Comparison of ENCODE assay signal across 15 mouse cellular contexts in the genomic region with DNA sequence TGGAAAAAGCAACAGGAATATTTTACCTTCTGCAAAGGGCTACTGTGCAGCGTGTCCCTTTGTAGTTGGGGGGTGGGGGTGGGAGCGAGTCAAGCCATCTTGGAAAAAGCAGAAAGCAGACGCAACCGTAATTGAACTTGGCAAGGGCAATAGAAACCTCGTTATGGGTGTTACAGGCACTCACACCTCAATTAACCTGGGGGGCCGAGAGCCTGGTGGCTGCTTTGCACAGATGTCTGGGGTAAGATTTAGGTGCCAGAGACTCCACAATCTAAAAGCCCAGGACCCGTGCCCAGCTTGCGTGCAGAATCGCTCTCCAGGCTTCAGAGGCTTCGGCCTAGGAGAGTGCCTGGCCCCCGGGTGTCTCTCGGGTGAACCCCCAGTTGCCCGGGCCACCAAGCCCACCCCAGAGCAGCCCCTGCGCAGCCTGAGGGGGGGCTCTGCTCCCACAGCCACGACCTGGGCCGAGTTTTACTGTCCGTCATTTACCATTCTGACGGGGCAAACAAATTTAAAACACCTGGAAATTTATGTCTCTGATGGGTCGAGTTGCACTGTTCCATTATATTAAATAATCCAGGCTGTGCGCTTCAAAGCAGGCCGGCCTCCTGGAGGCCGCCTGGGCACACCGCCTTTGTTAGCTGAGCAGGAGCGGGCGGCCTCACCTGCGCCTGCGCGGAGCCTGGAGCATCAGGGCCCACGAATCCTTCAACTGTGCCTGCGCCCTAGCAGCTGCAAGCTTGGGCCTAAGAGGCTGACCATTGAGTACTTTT.
A peak's percentile ranks its signal among the peaks of the same experiment; 100 is the strongest.
DNase-seq lines count a peak whose midpoint lies in the region; ATAC-seq and TF ChIP-seq lines count a peak whose summit lies in the region.
"Had no signal": no experiment of that assay in that cellular context is flagged by ENCODE, and none has a peak within 500 bp of the region (broad histone marks: within the 10 kb centered on the region; RNA-seq: fewer than 3 reads in every experiment).

No protein-coding gene starts in this region.

- WGBS in embryonic facial prominence, embryonic 13.5 days = 27% methylated on average over 30 of the region's 30 CpGs
- WGBS in hindbrain, embryonic 14.5 days = 77% methylated on average over 30 of the region's 30 CpGs

- peaks cover 25% of the 10 kb centered on the region for H3K4me1 ChIP-seq in embryonic facial prominence, embryonic 13.5 days
- no peaks in the 10 kb centered on the region for H3K4me1 ChIP-seq in hindbrain, embryonic 14.5 days (replicated peaks; ENCODE audit: control insufficient read depth, insufficient read depth, low read length)

- peak overlapping the region; percentile 39; the same call in 1 of the 2 replicates for H3K27ac ChIP-seq in embryonic facial prominence, embryonic 13.5 days
- H3K27ac ChIP-seq in layer of hippocampus, adult 2 months = no peak overlapping the region
- no peak overlapping the region for H3K27ac ChIP-seq in hindbrain, embryonic 14.5 days
- H3K27ac ChIP-seq: forebrain, embryonic 15.5 days; left cerebral cortex, adult 2 months; liver, embryonic 14.5 days; neural tube, embryonic 12.5 days had no signal

- H3K36me3 ChIP-seq in embryonic facial prominence, embryonic 13.5 days = no peaks in the 10 kb centered on the region
- H3K36me3 ChIP-seq in hindbrain, embryonic 14.5 days (replicated peaks; ENCODE audit: control insufficient read depth, insufficient read depth) = no peaks in the 10 kb centered on the region
- H3K36me3 ChIP-seq: forebrain, embryonic 15.5 days; neural tube, embryonic 12.5 days had no signal

- peak; percentile 9 to 36 for DNase-seq in kidney, postnatal 4 days
- no peak for DNase-seq in kidney, adult 18-20 months
- DNase-seq in WW6 (ENCODE audit: low read depth, low spot score) = peak; percentile 20
- DNase-seq in mesoderm, embryonic 11.5 days (ENCODE audit: low read depth, low spot score) = peak; percentile 56
- DNase-seq in layer of hippocampus, adult 2 months (ENCODE audit: low spot score in 2 of 2) = no peak
- no peak for DNase-seq in hindbrain, embryonic 14.5 days (ENCODE audit: low spot score)
- DNase-seq: adrenal gland, adult 2 months; cerebellum, adult 2 months; gastrocnemius, postnatal 14 days; lung, postnatal 36 days had no signal

- peaks cover 11% of the 10 kb centered on the region; the same call in 1 of the 2 replicates for H3K27me3 ChIP-seq in embryonic facial prominence, embryonic 13.5 days
- H3K27me3 ChIP-seq in hindbrain, embryonic 14.5 days (ENCODE audit: control insufficient read depth, insufficient read depth, low read length) = no peaks in the 10 kb centered on the region
- H3K27me3 ChIP-seq: forebrain, embryonic 15.5 days; neural tube, embryonic 12.5 days had no signal

- peak overlapping the region; percentile 42 for H3K4me2 ChIP-seq in embryonic facial prominence, embryonic 13.5 days
- no peak overlapping the region for H3K4me2 ChIP-seq in hindbrain, embryonic 14.5 days (replicated peaks)
- H3K4me2 ChIP-seq: forebrain, embryonic 15.5 days; neural tube, embryonic 12.5 days had no signal

- peak overlapping the region; percentile 57; the same call in 1 of the 2 replicates for H3K9ac ChIP-seq in embryonic facial prominence, embryonic 13.5 days
- no peak overlapping the region for H3K9ac ChIP-seq in hindbrain, embryonic 14.5 days
- H3K9ac ChIP-seq: forebrain, embryonic 15.5 days; liver, embryonic 14.5 days; neural tube, embryonic 12.5 days had no signal

- ATAC-seq in embryonic facial prominence, embryonic 13.5 days (ENCODE audit: insufficient number of reproducible peaks, insufficient read depth, low FRiP score, low TSS enrichment, low read depth) = peak; percentile 56; the same call in 1 of the 2 replicates
- no peak for ATAC-seq in hindbrain, embryonic 14.5 days (ENCODE audit: low FRiP score)
- ATAC-seq: forebrain, embryonic 15.5 days had no signal

- H3K9me3 ChIP-seq in embryonic facial prominence, embryonic 13.5 days = peaks cover 5% of the 10 kb centered on the region
- H3K9me3 ChIP-seq in hindbrain, embryonic 14.5 days (ENCODE audit: control insufficient read depth, low read length) = no peaks in the 10 kb centered on the region
- H3K9me3 ChIP-seq: forebrain, embryonic 15.5 days; neural tube, embryonic 12.5 days had no signal

- TF ChIP-seq CTCF in layer of hippocampus, adult 2 months (conservative IDR thresholded peaks at IDR 0.05) = no peak

- H3K4me3 ChIP-seq in embryonic facial prominence, embryonic 13.5 days = no peak overlapping the region
- no peak overlapping the region for H3K4me3 ChIP-seq in layer of hippocampus, adult 2 months
- H3K4me3 ChIP-seq in hindbrain, embryonic 14.5 days (replicated peaks; ENCODE audit: low read length) = no peak overlapping the region
- H3K4me3 ChIP-seq: forebrain, embryonic 15.5 days; left cerebral cortex, adult 2 months; neural tube, embryonic 12.5 days had no signal

Comparison
In these comparisons a context has a peak if more than half of its experiments do, and no peak if none do; other contexts are left out.
1. DNase-seq: peak in kidney, postnatal 4 days (2 of 2), WW6 (single experiment) and mesoderm, embryonic 11.5 days (single experiment); none in kidney, adult 18-20 months (single experiment), layer of hippocampus, adult 2 months (0 of 2) and hindbrain, embryonic 14.5 days (single experiment).